Mouse (Mus musculus): Measurements from ENCODE around the gene Car2. TPM values are rescaled to one million over a fixed set of nuclear protein-coding genes. Genes with fewer than 3 reads are reported as not detected.

The Car2 gene
- polyA plus RNA-seq, 1 experiment from 2014 or later, result 74.3 TPM

DNA sequence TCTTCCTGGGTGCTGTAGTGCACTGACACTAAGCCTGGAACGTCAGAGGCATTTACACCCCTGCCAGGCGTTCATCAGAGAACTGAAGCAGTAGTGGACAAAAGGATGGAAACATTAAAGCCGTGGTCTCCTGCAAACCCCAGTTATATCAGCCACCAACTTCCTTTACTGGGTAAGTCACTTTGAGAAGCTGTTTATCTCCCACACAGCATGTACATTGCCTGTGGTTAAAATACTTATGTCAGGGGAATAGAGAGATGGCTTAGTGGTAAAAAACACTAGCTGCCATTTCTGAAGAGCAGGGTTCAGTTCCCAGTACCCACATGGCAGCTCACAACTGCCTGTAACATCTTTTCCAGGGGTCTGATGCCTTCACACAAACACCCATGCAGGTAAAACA lies 58.6 kb downstream of the Car2 start:
- ATAC-seq (ENCODE audit: insufficient number of reproducible peaks, insufficient read depth, low FRiP score, low read depth), result no peak
- Histone ChIP-seq H3K9ac (replicated peaks; ENCODE audit: low read depth, low read length) (no peak overlapping the region), H3K27ac (ENCODE audit: low read length) (no peak overlapping the region), H3K4me2 (replicated peaks; ENCODE audit: low read depth, low read length) (no peak overlapping the region), H3K9me3 (ENCODE audit: control insufficient read depth, low read depth, low read length) (no peaks in the 10 kb centered on the region), H3K4me1 (ENCODE audit: control insufficient read depth, insufficient read depth, low read length) (no peaks in the 10 kb centered on the region), H3K36me3 (ENCODE audit: control insufficient read depth, insufficient read depth, low read length) (no peaks in the 10 kb centered on the region), H3K27me3 (ENCODE audit: control insufficient read depth, insufficient read depth, low read length) (no peaks in the 10 kb centered on the region), H3K4me3 (ENCODE audit: low read depth, low read length) (no peak overlapping the region)
- 68% methylated on average over 3 of the region's 3 CpGs for WGBS

DNA sequence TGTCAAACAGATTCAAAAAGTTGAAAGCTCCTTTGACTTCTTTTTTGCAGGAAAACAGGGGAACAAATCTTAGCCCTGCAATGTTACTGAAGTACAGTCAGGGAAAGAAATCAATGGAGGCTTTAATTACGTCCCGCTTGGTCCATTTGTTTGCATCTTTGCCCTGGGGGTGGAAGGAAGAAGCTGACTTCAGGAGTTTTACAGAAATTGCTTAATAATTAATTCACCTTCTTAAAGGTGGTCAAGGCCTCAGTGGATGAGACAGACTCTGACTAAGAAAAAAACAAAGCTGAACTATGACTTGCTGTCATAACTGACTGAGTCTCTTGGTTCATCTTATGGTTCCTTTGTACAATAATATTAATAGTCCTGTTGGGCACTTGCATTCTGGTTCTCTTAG lies 59.6 kb downstream of the Car2 start:
- Histone ChIP-seq H3K36me3 (ENCODE audit: control insufficient read depth, insufficient read depth, low read length) (no peaks in the 10 kb centered on the region), H3K9ac (replicated peaks; ENCODE audit: low read depth, low read length) (no peak overlapping the region), H3K4me3 (ENCODE audit: low read depth, low read length) (no peak overlapping the region), H3K27me3 (ENCODE audit: control insufficient read depth, insufficient read depth, low read length) (no peaks in the 10 kb centered on the region), H3K4me2 (replicated peaks; ENCODE audit: low read depth, low read length) (no peak overlapping the region), H3K27ac (ENCODE audit: low read length) (no peak overlapping the region), H3K9me3 (ENCODE audit: control insufficient read depth, low read depth, low read length) (no peaks in the 10 kb centered on the region), H3K4me1 (ENCODE audit: control insufficient read depth, insufficient read depth, low read length) (no peaks in the 10 kb centered on the region)
- no peak for ATAC-seq (ENCODE audit: insufficient number of reproducible peaks, insufficient read depth, low FRiP score, low read depth)
- 64% methylated on average over 2 of the region's 2 CpGs for WGBS

DNA sequence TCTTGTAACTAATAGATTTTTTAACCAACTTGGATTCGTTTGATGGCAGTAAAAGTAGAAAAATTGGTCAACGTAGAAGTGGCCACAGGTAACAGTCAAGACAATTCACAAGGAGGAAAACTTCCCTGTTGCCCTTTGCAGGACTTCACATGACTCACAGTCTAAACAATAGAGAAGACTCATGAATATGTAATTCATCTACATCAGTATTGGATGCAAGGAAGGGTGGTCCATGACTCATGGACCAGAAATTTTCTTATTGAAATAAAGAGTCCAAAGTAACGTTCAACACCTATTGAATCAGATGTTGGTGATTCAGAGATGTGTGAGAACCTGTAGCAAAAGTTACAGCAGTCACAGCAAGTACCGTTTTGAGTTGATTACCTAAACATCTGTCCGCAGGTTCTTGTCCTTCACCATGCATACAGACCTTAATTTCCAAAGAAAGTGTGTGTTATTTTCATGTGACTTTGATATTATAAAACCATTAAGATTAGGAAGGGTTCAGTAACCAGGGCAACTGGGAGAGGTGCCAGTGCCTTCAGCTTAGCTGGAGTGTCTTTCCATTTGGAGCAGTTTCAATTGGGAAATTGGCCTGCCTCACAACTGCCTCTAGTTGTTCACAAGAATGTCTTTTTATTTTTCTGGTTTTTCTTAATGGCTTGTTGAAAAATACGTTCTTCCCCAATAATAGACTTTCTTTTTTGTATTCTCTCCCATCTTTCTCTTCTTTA lies 62.2 kb downstream of the Car2 start:
- 80% methylated on average over 6 of the region's 6 CpGs for WGBS
- ATAC-seq (ENCODE audit: insufficient number of reproducible peaks, insufficient read depth, low FRiP score, low read depth), result no peak
- H3K36me3 ChIP-seq (ENCODE audit: control insufficient read depth, insufficient read depth, low read length), result no peaks in the 10 kb centered on the region
- no peaks in the 10 kb centered on the region for H3K9me3 ChIP-seq (ENCODE audit: control insufficient read depth, low read depth, low read length)
- H3K4me3 ChIP-seq (ENCODE audit: low read depth, low read length), result no peak overlapping the region
- no peak overlapping the region for H3K9ac ChIP-seq (replicated peaks; ENCODE audit: low read depth, low read length)
- H3K4me2 ChIP-seq (replicated peaks; ENCODE audit: low read depth, low read length), result no peak overlapping the region
- H3K27ac ChIP-seq (ENCODE audit: low read length), result no peak overlapping the region
- H3K27me3 ChIP-seq (ENCODE audit: control insufficient read depth, insufficient read depth, low read length), result no peaks in the 10 kb centered on the region
- no peaks in the 10 kb centered on the region for H3K4me1 ChIP-seq (ENCODE audit: control insufficient read depth, insufficient read depth, low read length)

- Histone ChIP-seq H3K4me3 (ENCODE audit: low read depth, low read length) (no peak overlapping the region), H3K9me3 (ENCODE audit: control insufficient read depth, low read depth, low read length) (no peaks in the 10 kb centered on the region), H3K36me3 (ENCODE audit: control insufficient read depth, insufficient read depth, low read length) (no peaks in the 10 kb centered on the region), H3K27me3 (ENCODE audit: control insufficient read depth, insufficient read depth, low read length) (no peaks in the 10 kb centered on the region), H3K27ac (ENCODE audit: low read length) (no peak overlapping the region), H3K4me1 (ENCODE audit: control insufficient read depth, insufficient read depth, low read length) (no peaks in the 10 kb centered on the region), H3K4me2 (replicated peaks; ENCODE audit: low read depth, low read length) (no peak overlapping the region), H3K9ac (replicated peaks; ENCODE audit: low read depth, low read length) (no peak overlapping the region)
- 88% methylated on average over 2 of the region's 2 CpGs for WGBS
- no peak for ATAC-seq (ENCODE audit: insufficient number of reproducible peaks, insufficient read depth, low FRiP score, low read depth)
Measured at GRCm38 (mm10) chr3:14950031-14950430, 64.0 kb downstream of the Car2 start.

Other genes starting within 250 kb of the Car2 start
- 6.2 and 7.1 TPM in 2 replicates for gene Car13, start 244.5 kb upstream of the Car2 start, polyA plus RNA-seq (2014; fragmentation: Nextera tagmentation; extraction: Ambion mirVana)
- not detected in 2 replicates for gene Car1, start 77.9 kb upstream of the Car2 start, polyA plus RNA-seq (2014; fragmentation: Nextera tagmentation; extraction: Ambion mirVana)
- 7.9 and 8.8 TPM in 2 replicates for gene Car3, start 22.8 kb upstream of the Car2 start, polyA plus RNA-seq (2014; fragmentation: Nextera tagmentation; extraction: Ambion mirVana)